Mouse (Mus musculus) liver, adult (tissue): Measurements from ENCODE around the gene Akap6.

Experiments used
- GATA4 ChIP-seq: IDR thresholded peaks from 2 replicates; pipeline ENCODE4 v1.6.1; 2014; ENCODE audit warnings: mild to moderate bottlenecking, low read length; ENCODE audit not compliant: insufficient replicate concordance

The Akap6 gene

GRCm38 (mm10) chr12:53064241-53064760 lies 365.1 kb downstream of the Akap6 start:
- no peak for TF ChIP-seq GATA4

GRCm38 (mm10) chr12:53065031-53065785 lies 366.0 kb downstream of the Akap6 start:
- TF ChIP-seq GATA4, result no peak

GRCm38 (mm10) chr12:53066321-53066720 lies 367.1 kb downstream of the Akap6 start:
- TF ChIP-seq GATA4, result no peak

- TF ChIP-seq GATA4, result no peak
These were observed 371.7 kb downstream of the Akap6 start for GRCm38 (mm10) chr12:53070907-53071306.

GRCm38 (mm10) chr12:53076595-53077400 lies 377.6 kb downstream of the Akap6 start:
- TF ChIP-seq GATA4, result no peak

GRCm38 (mm10) chr12:53085789-53086188 lies 386.6 kb downstream of the Akap6 start:
- TF ChIP-seq GATA4, result no peak

GRCm38 (mm10) chr12:53112276-53112675 lies 413.1 kb downstream of the Akap6 start:
- no peak for TF ChIP-seq GATA4

GRCm38 (mm10) chr12:53119352-53119751 lies 420.2 kb downstream of the Akap6 start:
- no peak for TF ChIP-seq GATA4

GRCm38 (mm10) chr12:53124131-53124530 lies 424.9 kb downstream of the Akap6 start:
- no peak for TF ChIP-seq GATA4

GRCm38 (mm10) chr12:53124696-53125095 lies 425.5 kb downstream of the Akap6 start:
- TF ChIP-seq GATA4, result no peak

- TF ChIP-seq GATA4, result no peak
These were observed 426.1 kb downstream of the Akap6 start for GRCm38 (mm10) chr12:53125286-53125685.

GRCm38 (mm10) chr12:53134196-53134595 lies 435.0 kb downstream of the Akap6 start:
- TF ChIP-seq GATA4, result no peak

- TF ChIP-seq GATA4, result no peak
These were observed 438.1 kb downstream of the Akap6 start for GRCm38 (mm10) chr12:53137331-53137730.

- no peak for TF ChIP-seq GATA4
These were observed 445.0 kb downstream of the Akap6 start for GRCm38 (mm10) chr12:53144122-53144695.

GRCm38 (mm10) chr12:53144760-53145159 lies 445.6 kb downstream of the Akap6 start:
- no peak for TF ChIP-seq GATA4

GRCm38 (mm10) chr12:53145516-53145915 lies 446.3 kb downstream of the Akap6 start:
- no peak for TF ChIP-seq GATA4
